Mouse (Mus musculus) embryonic stem cell, embryonic (primary cell): ENCODE measurements at regions not wholly inside any gene's neighbourhood (a gene's known extent, or its start where the extent isn't known, plus 50 kb on each side); places are given as distances from the start of the nearest gene placed in this dataset.
"Not testable (repeated sequence)": the region's sequence is repeated elsewhere in the genome, so short reads cannot be mapped to it uniquely, and the experiment has no call there.

Experiments
- CTCF ChIA-PET, 4 experiments: fragments of 300-600 bp in 2 of 4; fragments of 350-600 bp in 2 of 4; sonication (Branson Sonifier 250); formaldehyde crosslinking; loops; one replicate each; lab custom pipeline; 2022; ENCODE audit warnings: inconsistent platforms in 2 of 4; lab: Charles Lee
- POLR2A ChIA-PET, 4 experiments: fragments of 300-600 bp in 2 of 4; fragments of 350-600 bp in 2 of 4; sonication (Branson Sonifier 250); formaldehyde crosslinking; loops; one replicate each; lab custom pipeline; 2022; ENCODE audit warnings: antibody characterized with exemption in 4 of 4, inconsistent platforms in 1 of 4; lab: Charles Lee

- CTCF ChIA-PET: no interaction called here
Observed at GRCm38 (mm10) chr2:53542097-53542496, 350.6 kb downstream of the Arl6ip6 start.

DNA sequence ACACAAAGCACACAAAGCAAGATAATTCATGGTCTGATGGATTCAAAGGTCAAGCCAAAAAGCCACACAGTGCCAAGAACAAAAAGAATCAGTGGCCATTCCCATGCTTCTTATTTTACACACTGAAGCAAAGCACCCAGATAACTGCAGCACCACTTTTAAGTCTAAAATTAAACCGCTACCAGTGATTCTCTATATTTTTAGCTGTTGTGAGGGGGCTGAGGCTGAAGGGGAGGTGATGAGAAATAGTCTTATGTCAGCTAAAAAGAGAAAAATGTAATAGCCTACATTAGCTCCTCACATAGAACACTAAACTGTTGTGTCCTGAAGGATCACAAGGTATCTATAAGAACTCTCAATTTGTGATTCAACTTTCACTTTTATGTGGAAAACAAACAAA, 382.5 kb downstream of the Arl6ip6 start:
- CTCF ChIA-PET: no interaction called here
- POLR2A ChIA-PET: no interaction called here

More at GRCm38 (mm10) chr2:53542097-53542496, 350.6 kb downstream of the Arl6ip6 start:
- POLR2A ChIA-PET: interaction anchor here in 1 of 4 experiments (0.8 kb wide), 1 partner anchor 25 kb away, joined by 3 read pairs; no protein-coding TSS in a partner anchor

- POLR2A ChIA-PET: no interaction called here
- CTCF ChIA-PET: no interaction called here
Observed at GRCm38 (mm10) chr2:53605829-53606228, 414.3 kb downstream of the Arl6ip6 start.

DNA sequence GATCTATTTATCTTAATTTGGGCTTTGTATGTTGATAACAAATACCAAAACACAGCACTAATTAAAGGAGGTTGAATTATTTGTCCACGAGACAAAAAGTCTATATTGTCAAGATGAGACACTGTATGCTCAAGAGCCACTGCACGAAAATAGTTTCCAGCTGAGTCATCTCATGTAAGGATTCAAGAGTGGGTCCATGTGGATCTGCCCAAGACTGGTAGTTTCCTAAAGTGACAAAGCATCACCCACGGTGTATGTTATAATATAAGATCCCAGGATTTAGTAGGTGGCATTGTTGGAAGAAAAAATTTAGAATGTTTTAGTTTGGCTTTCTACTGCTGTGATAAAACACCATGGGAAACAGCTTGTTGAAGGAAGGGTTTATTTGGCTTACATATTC, 428.2 kb downstream of the Arl6ip6 start:
- CTCF ChIA-PET: no interaction called here
- POLR2A ChIA-PET: no interaction called here

DNA sequence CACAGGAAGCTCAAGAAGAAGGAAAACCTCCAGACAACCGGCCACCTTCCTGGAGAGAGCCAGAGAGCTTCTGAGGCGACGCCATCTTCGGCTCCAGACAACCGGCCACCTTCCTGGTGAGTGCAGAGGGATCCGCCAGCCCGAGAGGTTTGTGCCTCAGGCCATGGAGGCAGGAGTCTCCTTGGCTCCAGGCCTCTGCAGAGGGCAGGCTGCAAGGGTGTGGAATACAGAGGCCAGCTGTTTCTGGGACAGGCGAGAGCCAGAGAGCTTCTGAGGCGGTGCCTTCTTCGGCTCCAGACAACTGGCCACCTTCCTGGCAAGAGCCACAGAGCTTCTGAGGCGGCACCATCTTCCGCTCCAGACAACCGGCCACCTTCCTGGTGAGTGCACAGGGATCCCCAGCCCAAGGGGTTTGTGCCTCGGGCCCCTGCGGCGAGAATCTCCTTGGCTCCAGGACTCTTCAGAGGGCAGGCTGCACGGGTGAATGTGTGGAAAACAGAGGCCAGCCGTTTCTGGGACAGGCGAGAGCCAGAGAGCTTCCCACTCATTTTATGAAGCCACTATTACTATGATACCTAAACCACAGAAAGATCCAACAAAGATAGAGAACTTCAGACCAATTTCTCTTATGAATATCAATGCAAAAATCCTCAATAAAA, 441.4 kb downstream of the Arl6ip6 start:
- CTCF ChIA-PET, POLR2A ChIA-PET: not testable (repeated sequence)

DNA sequence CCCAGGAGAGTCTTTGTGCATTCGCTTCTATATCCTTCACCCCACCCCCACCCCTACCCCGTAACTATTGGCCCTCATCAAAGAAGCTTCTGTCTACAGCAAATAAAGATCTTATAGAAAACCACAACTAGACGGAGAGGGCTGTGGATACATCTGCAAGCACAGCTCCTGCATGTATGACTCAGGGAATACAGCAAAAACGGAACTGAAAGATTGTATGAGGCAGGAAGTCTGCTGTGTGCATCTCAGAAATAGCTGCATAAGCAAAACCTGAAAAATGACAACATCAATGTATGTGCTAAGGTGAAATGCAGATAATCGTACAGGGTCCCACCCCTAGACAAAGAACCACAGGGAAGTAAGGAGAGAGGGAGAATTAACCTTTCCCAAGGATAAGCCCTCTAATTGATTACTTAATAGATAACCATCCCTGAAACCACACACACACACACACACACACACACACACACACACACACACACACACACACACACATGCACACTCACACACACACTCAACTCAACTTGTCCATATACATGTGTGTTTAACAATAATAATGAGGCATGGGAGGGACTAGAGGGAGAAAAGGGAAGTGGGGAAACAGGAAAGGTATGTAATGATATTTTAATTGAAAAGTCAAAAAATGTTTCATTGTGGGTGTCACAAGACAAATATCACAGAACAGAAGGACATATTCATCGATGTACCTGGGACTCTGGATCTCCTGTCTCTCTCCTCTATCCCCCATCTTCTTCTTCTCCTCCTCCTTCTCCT, 416.6 kb downstream of the Rprm start:
- ChIA-PET CTCF (no interaction called here), POLR2A (interaction anchor here in 1 of 4 experiments (0.5 kb wide), 1 partner anchor 31 kb away, joined by 3 read pairs; no protein-coding TSS in a partner anchor)

- POLR2A ChIA-PET: no interaction called here
- CTCF ChIA-PET: no interaction called here
Observed at GRCm38 (mm10) chr2:53680350-53681011, 404.9 kb downstream of the Rprm start.

DNA sequence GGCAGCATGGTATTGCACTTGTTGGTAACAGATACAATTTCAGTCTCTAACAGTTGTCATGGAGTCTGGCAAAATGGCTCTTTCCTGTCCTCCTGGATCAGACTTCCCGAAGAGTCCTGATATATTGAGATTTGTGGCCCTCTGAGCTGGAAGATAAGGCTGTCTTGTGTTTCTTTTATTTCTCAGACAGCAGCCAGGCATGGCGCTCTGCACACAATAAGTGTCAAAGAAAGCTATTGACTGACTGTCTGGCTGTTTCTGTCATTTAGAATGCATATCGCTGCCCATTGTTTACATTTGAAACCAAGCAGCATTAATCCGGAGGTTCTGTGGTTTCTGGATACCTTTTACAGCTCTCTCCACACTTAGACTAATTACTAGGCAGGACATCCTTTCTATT, 402.8 kb downstream of the Rprm start:
- CTCF ChIA-PET: no interaction called here
- POLR2A ChIA-PET: no interaction called here

DNA sequence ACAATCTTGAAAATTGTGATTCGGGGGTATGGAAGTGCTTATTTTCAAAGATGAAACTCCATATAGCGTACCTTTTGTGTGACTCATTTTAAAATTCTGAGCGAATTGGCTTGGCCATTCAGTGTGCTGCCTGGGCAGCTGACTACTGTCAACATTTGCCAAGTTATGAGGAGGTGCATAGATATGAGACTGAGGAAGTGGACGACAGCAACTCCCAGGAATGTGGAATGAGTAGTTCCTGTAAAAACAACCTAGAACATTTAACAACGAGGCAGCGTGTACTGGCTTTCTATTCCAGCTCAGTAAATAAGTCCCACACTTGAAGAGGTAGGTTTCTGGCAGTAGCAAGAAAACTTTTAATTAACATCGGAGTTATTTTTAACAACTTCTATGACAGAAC, 398.1 kb downstream of the Rprm start:
- ChIA-PET CTCF (no interaction called here), POLR2A (no interaction called here)

DNA sequence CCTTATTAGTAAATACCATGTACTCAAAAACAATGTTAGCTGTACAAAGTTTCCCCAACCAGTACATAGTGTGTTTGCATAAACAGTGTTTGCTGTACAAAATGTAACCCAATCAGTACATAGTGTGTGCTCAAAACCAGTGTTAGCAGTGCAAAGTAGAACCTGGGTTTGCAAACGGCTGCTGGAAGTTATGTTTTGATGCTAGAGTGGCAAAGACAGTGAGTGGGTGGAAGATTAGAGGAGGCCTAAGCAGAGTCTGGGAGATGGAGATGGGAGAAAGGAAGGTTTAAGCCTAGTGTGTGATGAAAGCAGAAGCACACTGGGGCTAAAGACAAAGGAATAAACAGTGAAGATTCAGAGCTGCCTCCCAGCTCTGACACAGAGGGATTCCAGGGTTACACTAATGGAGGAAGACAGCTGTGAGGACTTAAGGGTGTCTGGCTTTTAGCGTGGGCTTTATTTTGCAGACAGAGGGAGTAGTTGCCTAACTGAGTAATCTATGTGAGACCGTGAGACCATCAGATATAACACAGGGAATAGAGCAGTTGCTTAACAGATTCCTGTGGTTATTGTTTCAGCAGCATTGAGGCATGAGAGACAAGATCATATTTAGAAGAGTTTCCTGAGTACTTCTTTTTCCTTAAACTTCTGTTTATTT, 396.0 kb downstream of the Rprm start:
- POLR2A ChIA-PET: no interaction called here
- CTCF ChIA-PET: no interaction called here

GRCm38 (mm10) chr2:53691580-53692118, 393.7 kb downstream of the Rprm start:
- CTCF ChIA-PET: no interaction called here
- POLR2A ChIA-PET: no interaction called here

- ChIA-PET POLR2A (no interaction called here), CTCF (no interaction called here)
Observed at GRCm38 (mm10) chr2:53711213-53711612, 374.1 kb downstream of the Rprm start.

- ChIA-PET CTCF (no interaction called here), POLR2A (no interaction called here)
Observed at GRCm38 (mm10) chr2:53713106-53713640, 372.2 kb downstream of the Rprm start.

GRCm38 (mm10) chr2:53715017-53715416, 370.3 kb downstream of the Rprm start:
- CTCF ChIA-PET: no interaction called here
- POLR2A ChIA-PET: interaction anchor here in 1 of 4 experiments (1.3 kb wide), 1 partner anchor 10 kb away, joined by 3 read pairs; no protein-coding TSS in a partner anchor

GRCm38 (mm10) chr2:53723231-53723630, 362.1 kb downstream of the Rprm start:
- CTCF ChIA-PET: no interaction called here
- POLR2A ChIA-PET: no interaction called here

- ChIA-PET CTCF (no interaction called here), POLR2A (no interaction called here)
Observed at GRCm38 (mm10) chr2:53728693-53729092, 356.7 kb downstream of the Rprm start.

DNA sequence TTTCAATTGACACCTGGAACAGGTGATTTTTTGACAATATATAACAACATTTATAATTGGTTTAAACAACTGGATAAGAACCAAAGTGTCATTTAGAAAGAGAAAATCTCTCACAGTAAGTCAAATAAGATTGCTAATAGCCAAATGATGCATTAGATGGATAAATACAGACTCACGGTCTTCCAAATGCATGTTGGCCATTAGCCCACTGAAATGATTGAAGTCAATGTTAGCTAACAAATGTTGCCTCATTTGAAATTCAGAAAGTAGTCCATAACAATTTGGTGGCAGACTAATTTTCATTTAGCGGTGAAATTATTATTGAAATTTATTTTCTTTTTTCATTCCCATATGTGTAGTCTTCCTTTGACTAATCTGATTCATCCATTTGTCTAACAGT, 354.9 kb downstream of the Rprm start:
- POLR2A ChIA-PET: no interaction called here
- CTCF ChIA-PET: no interaction called here

DNA sequence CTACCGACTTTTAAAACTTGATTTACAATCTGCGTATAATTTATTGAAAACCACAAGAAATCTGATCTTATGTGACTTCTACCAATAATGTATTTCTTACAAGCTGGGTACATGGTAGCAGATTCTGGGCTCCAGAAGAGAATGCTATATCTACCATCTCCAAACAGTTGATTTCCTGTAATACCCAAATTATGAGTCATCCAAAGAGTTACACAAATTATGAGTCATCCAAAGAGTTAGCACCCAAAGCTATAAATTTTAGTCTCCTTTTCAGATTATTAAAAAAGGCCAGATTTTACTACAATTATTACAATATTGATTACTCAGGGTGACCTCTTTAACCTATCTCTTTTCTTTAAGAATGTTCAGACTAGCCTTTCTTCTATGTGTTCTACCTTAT, 321.9 kb downstream of the Rprm start:
- POLR2A ChIA-PET: no interaction called here
- CTCF ChIA-PET: no interaction called here

DNA sequence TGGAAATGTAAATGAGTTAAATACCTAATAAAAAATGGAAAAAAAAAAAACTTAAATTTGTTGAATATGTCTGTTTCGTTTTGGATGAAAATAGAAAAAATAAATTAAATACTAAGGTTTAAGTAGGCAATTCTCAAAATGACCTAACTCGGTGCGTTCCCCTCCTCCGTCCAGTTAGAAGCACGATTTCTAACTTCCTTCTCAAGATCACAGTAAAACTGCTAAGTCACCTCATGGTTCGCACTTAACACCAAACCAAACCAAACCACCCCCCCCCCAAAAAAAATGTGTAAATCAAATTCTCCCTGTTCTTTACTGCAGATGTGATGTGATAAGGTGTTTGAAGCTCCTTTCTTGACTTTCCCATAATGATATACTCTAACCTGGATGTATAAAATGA, 303.3 kb downstream of the Rprm start:
- CTCF ChIA-PET, POLR2A ChIA-PET: not testable (repeated sequence)
